Mouse (Mus musculus) erythroblast, embryonic 14.5 days (primary cell): ENCODE data around the gene Vps4a. TPM values are rescaled to one million over a fixed set of nuclear protein-coding genes. Genes with fewer than 3 reads are reported as not detected.
A peak's percentile ranks its signal among the peaks of the same experiment; 100 is the strongest.
"Not testable (repeated sequence)": the region's sequence is repeated elsewhere in the genome, so short reads cannot be mapped to it uniquely, and the experiment has no call there.

Experiments used
- H3K27me3 ChIP-seq: 2 replicates; pipeline ENCODE4 v1.6.1; 2012; ENCODE audit warnings: inconsistent platforms; ENCODE audit not compliant: control insufficient read depth
- H3K36me3 ChIP-seq: 2 replicates; pipeline ENCODE4 v1.6.1; 2012; ENCODE audit warnings: mild to moderate bottlenecking, inconsistent platforms; ENCODE audit not compliant: control insufficient read depth
- H3K4me1 ChIP-seq: 2 replicates; pipeline ENCODE4 v1.6.1; 2012; ENCODE audit warnings: inconsistent platforms; ENCODE audit not compliant: control insufficient read depth
- H3K4me3 ChIP-seq: replicated peaks from 2 replicates; pipeline ENCODE3; 2012; ENCODE audit warnings: moderate library complexity, mild to moderate bottlenecking, inconsistent platforms
- H3K9me3 ChIP-seq: 2 replicates; pipeline ENCODE4 v1.6.1; 2012; ENCODE audit warnings: low read length, inconsistent platforms, mixed read lengths; ENCODE audit not compliant: control insufficient read depth
- GATA1 ChIP-seq: IDR thresholded peaks from 2 replicates; pipeline ENCODE4 v1.6.1; 2012; ENCODE audit warnings: low read length, inconsistent platforms, mixed read lengths
- TAL1 ChIP-seq: IDR thresholded peaks from 3 replicates; pipeline ENCODE4 v1.6.1; 2012; ENCODE audit warnings: low read length, inconsistent platforms, mixed read lengths
- polyA plus RNA-seq: library from polyadenylated mRNA; stranded (reverse); fragments of >175 nt; gene quantifications from 2 replicates; pipeline ENCODE4 v1.2.3, GENCODE M21; 2012

The Vps4a gene
- polyA plus RNA-seq, 1 experiment = 1.4 TPM

GRCm38 (mm10) chr8:107007795-107008194 is 23.2 kb upstream of the Vps4a start:
- Histone ChIP-seq H3K9me3 (no peaks in the 10 kb centered on the region), H3K27me3 (no peaks in the 10 kb centered on the region), H3K4me3 (no peak overlapping the region), H3K36me3 (no peaks in the 10 kb centered on the region), H3K4me1 (no peaks in the 10 kb centered on the region)
- TF ChIP-seq TAL1 (no peak), GATA1 (no peak)

- Histone ChIP-seq H3K4me3 (no peak overlapping the region), H3K36me3 (no peaks in the 10 kb centered on the region), H3K4me1 (no peaks in the 10 kb centered on the region), H3K9me3 (no peaks in the 10 kb centered on the region), H3K27me3 (no peaks in the 10 kb centered on the region; the same call in 1 of the 2 replicates)
- no peak for TF ChIP-seq GATA1
- TF ChIP-seq TAL1 = no peak
Measured at GRCm38 (mm10) chr8:107012666-107013065, 18.4 kb upstream of the Vps4a start.

DNA sequence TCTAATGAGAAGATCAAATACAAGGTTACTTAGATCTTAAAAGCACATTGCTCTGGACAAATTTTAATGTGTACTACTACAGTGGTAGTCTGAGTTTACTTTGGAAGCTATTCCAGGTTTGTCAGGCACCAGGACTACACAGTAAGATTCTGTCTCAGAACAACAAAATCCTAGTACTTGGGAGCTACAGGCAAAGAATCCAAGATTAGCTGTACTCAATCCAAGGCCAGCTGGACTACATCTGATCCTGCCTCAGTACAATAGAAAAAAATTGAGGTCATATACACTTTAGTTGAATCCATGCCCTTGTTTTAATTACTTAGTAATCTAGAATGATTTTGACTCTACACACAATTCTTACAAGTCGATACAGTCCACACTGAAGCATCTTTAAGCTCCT is 16.1 kb upstream of the Vps4a start:
- H3K9me3 ChIP-seq = no peaks in the 10 kb centered on the region
- peaks cover 5% of the 10 kb centered on the region for H3K27me3 ChIP-seq
- H3K36me3 ChIP-seq = no peaks in the 10 kb centered on the region
- no peaks in the 10 kb centered on the region for H3K4me1 ChIP-seq
- TF ChIP-seq TAL1 (no peak), GATA1 (no peak)
- no peak overlapping the region for H3K4me3 ChIP-seq

- Histone ChIP-seq H3K9me3 (no peaks in the 10 kb centered on the region), H3K4me1 (peaks cover under 1% of the 10 kb centered on the region), H3K36me3 (no peaks in the 10 kb centered on the region), H3K4me3 (no peak overlapping the region), H3K27me3 (peaks cover 5% of the 10 kb centered on the region; the same call in 1 of the 2 replicates)
- no peak for TF ChIP-seq GATA1
- no peak for TF ChIP-seq TAL1
Measured at GRCm38 (mm10) chr8:107023479-107023878, 7.5 kb upstream of the Vps4a start.

DNA sequence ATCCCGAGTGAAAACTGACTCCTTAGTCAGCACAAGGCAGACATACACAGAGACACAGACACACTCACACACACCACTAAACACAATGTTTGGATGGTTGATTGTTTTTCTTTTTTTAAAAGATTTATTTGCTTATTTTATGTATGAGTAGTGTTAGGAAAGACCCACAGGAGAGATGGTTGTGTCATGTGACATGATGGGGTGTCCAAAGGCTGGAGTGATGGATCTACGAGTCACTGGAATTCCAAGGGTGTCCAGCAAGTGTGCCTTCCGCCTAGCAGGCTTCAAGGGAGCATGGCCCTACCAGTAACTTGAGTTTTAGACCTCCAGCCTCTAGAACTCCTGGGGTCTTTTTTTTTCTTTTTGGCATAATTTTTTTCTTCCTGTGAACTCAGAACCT is 1.7 kb upstream of the Vps4a start:
- Histone ChIP-seq H3K4me1 (peaks cover 38% of the 10 kb centered on the region), H3K9me3 (no peaks in the 10 kb centered on the region), H3K36me3 (peaks cover 5% of the 10 kb centered on the region), H3K4me3 (no peak overlapping the region), H3K27me3 (no peaks in the 10 kb centered on the region)
- no peak for TF ChIP-seq GATA1
- no peak for TF ChIP-seq TAL1

DNA sequence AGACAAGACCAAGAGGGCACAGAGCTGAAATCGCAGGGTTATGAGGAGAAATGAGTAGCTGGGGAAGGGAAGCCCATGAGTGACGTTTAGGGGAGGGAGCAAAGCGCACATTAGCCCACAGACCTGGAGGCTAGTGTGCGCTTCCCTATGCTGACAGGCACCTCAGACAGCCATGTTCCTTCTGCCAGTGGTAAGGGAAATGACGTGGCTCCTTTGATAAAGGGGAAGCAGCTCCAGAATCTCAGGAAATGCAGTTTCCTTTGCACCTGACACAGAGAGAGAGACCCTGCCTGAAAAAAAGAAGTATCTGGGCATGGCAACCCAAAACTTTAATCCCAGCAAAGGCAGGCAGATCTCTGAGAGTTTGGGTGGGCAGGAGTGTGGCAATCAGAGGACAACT is 964 bp upstream of the Vps4a start:
- no peak for TF ChIP-seq GATA1
- no peak for TF ChIP-seq TAL1
- Histone ChIP-seq H3K4me3 (no peak overlapping the region), H3K27me3 (no peaks in the 10 kb centered on the region)

DNA sequence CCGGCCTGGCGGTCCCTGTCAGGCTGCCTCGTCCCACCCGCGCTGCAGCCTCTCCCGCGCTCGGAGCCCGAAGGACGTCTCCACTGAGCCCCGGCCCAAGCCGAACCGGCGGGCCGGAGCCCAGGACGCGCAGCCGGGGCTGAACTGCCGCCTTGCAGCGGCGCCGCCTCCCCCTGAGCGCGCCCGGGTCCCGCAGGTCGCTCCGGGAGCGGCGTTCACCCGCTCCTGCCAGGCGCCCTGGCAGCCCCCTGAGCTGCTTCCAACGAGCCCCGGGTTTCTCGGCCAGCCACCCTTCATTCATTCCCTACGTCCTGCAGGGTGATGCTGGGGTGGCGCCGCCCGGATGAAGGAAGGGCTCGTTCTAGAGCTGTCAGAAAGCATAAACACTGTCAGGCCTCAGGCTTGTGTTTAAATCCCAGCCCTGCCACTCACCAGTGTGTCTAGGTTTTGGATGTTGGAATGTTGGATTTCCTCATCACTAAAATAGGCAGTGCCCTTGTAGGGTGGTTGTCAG is 612 bp downstream of the Vps4a start:
- Histone ChIP-seq H3K27me3 (no peaks in the 10 kb centered on the region), H3K4me1 (peaks cover 43% of the 10 kb centered on the region), H3K36me3 (peaks cover 19% of the 10 kb centered on the region), H3K4me3 (peak overlapping the region; percentile 99), H3K9me3 (no peaks in the 10 kb centered on the region)
- no peak for TF ChIP-seq TAL1
- no peak for TF ChIP-seq GATA1

More for the DNA sequence above, 964 bp upstream of the Vps4a start:
- peaks cover 40% of the 10 kb centered on the region for H3K4me1 ChIP-seq
- H3K9me3 ChIP-seq = no peaks in the 10 kb centered on the region
- H3K36me3 ChIP-seq = peaks cover 7% of the 10 kb centered on the region

GRCm38 (mm10) chr8:107033609-107034008 is 2.6 kb downstream of the Vps4a start:
- H3K9me3 ChIP-seq, H3K27me3 ChIP-seq, H3K4me3 ChIP-seq: not testable (repeated sequence)
- peaks cover 31% of the 10 kb centered on the region for H3K36me3 ChIP-seq
- H3K4me1 ChIP-seq = peaks cover 41% of the 10 kb centered on the region

DNA sequence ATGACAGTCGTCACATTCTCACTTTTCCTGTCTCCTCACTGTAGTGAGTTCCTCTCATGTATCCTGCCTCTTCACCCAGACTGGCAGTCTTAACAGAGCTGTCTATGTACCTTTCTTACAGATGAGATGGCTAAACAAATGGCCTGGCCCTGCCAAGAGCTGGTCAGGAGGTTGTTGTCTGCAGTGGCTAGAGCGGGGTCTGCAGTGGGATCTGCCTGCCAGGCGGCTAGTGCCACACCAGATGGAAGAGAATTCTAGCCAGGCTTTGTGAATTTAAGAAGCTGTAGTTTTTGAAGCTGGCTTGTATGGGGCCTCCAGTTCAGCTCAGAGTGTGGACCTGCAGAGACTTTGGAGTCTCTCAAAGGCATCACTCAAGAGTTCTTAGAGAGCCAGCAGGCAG is 4.6 kb downstream of the Vps4a start:
- H3K4me3 ChIP-seq = no peak overlapping the region
- TF ChIP-seq GATA1 (no peak), TAL1 (no peak)
- peaks cover 50% of the 10 kb centered on the region for H3K36me3 ChIP-seq
- peaks cover 28% of the 10 kb centered on the region for H3K4me1 ChIP-seq
- H3K9me3 ChIP-seq = no peaks in the 10 kb centered on the region
- H3K27me3 ChIP-seq = no peaks in the 10 kb centered on the region

DNA sequence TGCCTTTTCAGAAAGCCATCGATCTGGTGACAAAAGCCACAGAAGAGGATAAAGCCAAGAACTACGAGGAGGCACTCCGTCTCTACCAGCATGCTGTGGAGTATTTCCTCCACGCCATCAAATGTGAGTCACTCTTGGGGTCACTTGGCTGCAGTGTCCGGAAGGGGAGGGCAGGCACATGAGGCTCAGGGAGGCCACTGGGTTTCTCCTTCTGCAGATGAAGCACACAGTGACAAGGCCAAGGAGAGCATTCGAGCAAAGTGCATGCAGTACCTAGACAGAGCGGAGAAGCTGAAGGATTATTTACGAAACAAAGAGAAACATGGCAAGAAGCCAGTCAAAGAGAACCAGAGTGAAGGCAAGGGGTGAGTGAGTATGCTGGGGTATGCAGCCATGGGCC is 5.6 kb downstream of the Vps4a start:
- Histone ChIP-seq H3K27me3 (no peaks in the 10 kb centered on the region), H3K4me1 (peaks cover 23% of the 10 kb centered on the region), H3K36me3 (peaks cover 60% of the 10 kb centered on the region), H3K4me3 (no peak overlapping the region), H3K9me3 (no peaks in the 10 kb centered on the region)
- TF ChIP-seq TAL1 (no peak), GATA1 (no peak)
